Comparison of ENCODE assay signal across 22 mouse cellular contexts in genomic region chr10:52405160-52405559, GRCm38 (mm10). TPM values are rescaled to one million over a fixed set of nuclear protein-coding genes. Genes with fewer than 3 reads are reported as not detected.
"Had no signal": no experiment of that assay in that cellular context is flagged by ENCODE, and none has a peak within 500 bp of the region (broad histone marks: within the 10 kb centered on the region; RNA-seq: fewer than 3 reads in every experiment).

No protein-coding gene starts in this region.

- H3K27me3 ChIP-seq: midbrain, embryonic 12.5 days; neural tube, embryonic 13.5 days; neural tube, embryonic 15.5 days; stomach, embryonic 15.5 days had no signal

- H3K36me3 ChIP-seq: midbrain, embryonic 10.5 days; midbrain, embryonic 12.5 days; neural tube, embryonic 13.5 days; neural tube, embryonic 15.5 days; stomach, embryonic 15.5 days had no signal

- H3K9me3 ChIP-seq: midbrain, embryonic 10.5 days; midbrain, embryonic 12.5 days; neural tube, embryonic 13.5 days; neural tube, embryonic 15.5 days; stomach, embryonic 15.5 days had no signal

- H3K27ac ChIP-seq: midbrain, embryonic 10.5 days; midbrain, embryonic 12.5 days; neural tube, embryonic 13.5 days; neural tube, embryonic 15.5 days; stomach, embryonic 15.5 days; stomach, postnatal 0 days had no signal

- H3K4me3 ChIP-seq: midbrain, embryonic 10.5 days; midbrain, embryonic 12.5 days; myocyte; neural tube, embryonic 13.5 days; neural tube, embryonic 15.5 days; stomach, embryonic 15.5 days had no signal

- H3K9ac ChIP-seq: lung, embryonic 14.5 days; midbrain, embryonic 12.5 days; neural tube, embryonic 13.5 days; neural tube, embryonic 15.5 days; stomach, embryonic 15.5 days had no signal

- H3K4me2 ChIP-seq: lung, embryonic 14.5 days; midbrain, embryonic 12.5 days; neural tube, embryonic 13.5 days; neural tube, embryonic 15.5 days; stomach, embryonic 15.5 days had no signal

- DNase-seq: lung, adult 18-20 months; lung, embryonic 14.5 days; lung, postnatal 10 days; lung, postnatal 4 days; midbrain, embryonic 14.5 days; right cerebral cortex, postnatal 14 days; thymus, adult 2 months; thymus, postnatal 36 days had no signal

- H3K4me1 ChIP-seq: midbrain, embryonic 10.5 days; midbrain, embryonic 12.5 days; neural tube, embryonic 13.5 days; neural tube, embryonic 15.5 days; stomach, embryonic 15.5 days had no signal

- ATAC-seq: midbrain, embryonic 16.5 days had no signal

RNA-seq across cellular contexts. Expression of gene Nepn, which starts 16.4 kb away (rescaled TPM):
- total RNA-seq: megakaryocyte, adult 5-6 weeks; megakaryocyte-erythroid progenitor cell, adult 5-6 weeks had no signal
- polyA plus RNA-seq: lung, embryonic 14.5 days; lung, embryonic 16.5 days; midbrain, embryonic 10.5 days; midbrain, embryonic 12.5 days; midbrain, embryonic 14.5 days; midbrain, embryonic 16.5 days; neural tube, embryonic 11.5 days; neural tube, embryonic 13.5 days; spleen, adult 2 months had no signal

RNA-seq across cellular contexts. Expression of gene Gm26741, which starts 46.6 kb away (rescaled TPM):
- total RNA-seq: megakaryocyte, adult 5-6 weeks; megakaryocyte-erythroid progenitor cell, adult 5-6 weeks had no signal
- polyA plus RNA-seq: liver, embryonic 16.5 days; lung, embryonic 14.5 days; lung, embryonic 16.5 days; midbrain, embryonic 10.5 days; midbrain, embryonic 12.5 days; midbrain, embryonic 14.5 days; midbrain, embryonic 16.5 days; myocyte; neural tube, embryonic 11.5 days; neural tube, embryonic 13.5 days; neural tube, embryonic 15.5 days; spleen, adult 2 months; stomach, embryonic 15.5 days; stomach, postnatal 0 days; thymus, adult 2 months had no signal
